Mouse (Mus musculus): Measurements from ENCODE around the gene Lsamp. TPM values are rescaled to one million over a fixed set of nuclear protein-coding genes. Genes with fewer than 3 reads are reported as not detected.

Gene Lsamp
- polyA plus RNA-seq, 1 experiment from 2014 or later: 2.1 TPM

GRCm38 (mm10) chr16:41871917-41872593, 1887.9 kb downstream of the Lsamp start:
- Histone ChIP-seq H3K4me1 (no peaks in the 10 kb centered on the region), H3K27me3 (ENCODE audit: low read depth, poor library complexity, severe bottlenecking) (no peaks in the 10 kb centered on the region), H3K9me3 (replicated peaks) (no peaks in the 10 kb centered on the region), H3K4me3 (no peak overlapping the region), H3K27ac (no peak overlapping the region), H3K36me3 (no peaks in the 10 kb centered on the region)
- WGBS: 92% methylated on average over 6 of the region's 6 CpGs
- no peak for DNase-seq (ENCODE audit: low spot score)

GRCm38 (mm10) chr16:41888546-41889165, 1904.5 kb downstream of the Lsamp start:
- Histone ChIP-seq H3K4me3 (no peak overlapping the region), H3K4me1 (no peaks in the 10 kb centered on the region), H3K9me3 (replicated peaks) (no peaks in the 10 kb centered on the region), H3K27ac (no peak overlapping the region), H3K36me3 (no peaks in the 10 kb centered on the region), H3K27me3 (ENCODE audit: low read depth, poor library complexity, severe bottlenecking) (no peaks in the 10 kb centered on the region)
- DNase-seq (ENCODE audit: low spot score): no peak
- 86% methylated on average over 16 of the region's 16 CpGs for whole genome bisulfite sequencing

GRCm38 (mm10) chr16:41900783-41901182, 1916.6 kb downstream of the Lsamp start:
- no peaks in the 10 kb centered on the region for H3K9me3 ChIP-seq (replicated peaks)
- H3K36me3 ChIP-seq: no peaks in the 10 kb centered on the region
- H3K27ac ChIP-seq: no peak overlapping the region
- no peaks in the 10 kb centered on the region; the same call in 1 of the 2 replicates for H3K4me1 ChIP-seq
- H3K27me3 ChIP-seq (ENCODE audit: low read depth, poor library complexity, severe bottlenecking): no peaks in the 10 kb centered on the region
- 71% methylated on average over 2 of the region's 2 CpGs for WGBS
- no peak for DNase-seq (ENCODE audit: low spot score)
- no peak overlapping the region for H3K4me3 ChIP-seq

GRCm38 (mm10) chr16:41903654-41904053, 1919.5 kb downstream of the Lsamp start:
- Histone ChIP-seq H3K4me1 (no peaks in the 10 kb centered on the region; the same call in 1 of the 2 replicates), H3K9me3 (replicated peaks) (no peaks in the 10 kb centered on the region), H3K27me3 (ENCODE audit: low read depth, poor library complexity, severe bottlenecking) (no peaks in the 10 kb centered on the region), H3K27ac (no peak overlapping the region), H3K36me3 (no peaks in the 10 kb centered on the region), H3K4me3 (no peak overlapping the region)
- 75% methylated on average over 3 of the region's 3 CpGs for WGBS
- no peak for DNase-seq (ENCODE audit: low spot score)

GRCm38 (mm10) chr16:41912584-41913193, 1928.5 kb downstream of the Lsamp start:
- Histone ChIP-seq H3K4me1 (peaks cover 13% of the 10 kb centered on the region), H3K36me3 (no peaks in the 10 kb centered on the region), H3K9me3 (replicated peaks) (no peaks in the 10 kb centered on the region), H3K27ac (no peak overlapping the region), H3K4me3 (no peak overlapping the region), H3K27me3 (ENCODE audit: low read depth, poor library complexity, severe bottlenecking) (no peaks in the 10 kb centered on the region)
- 82% methylated on average over 4 of the region's 4 CpGs for WGBS
- no peak for DNase-seq (ENCODE audit: low spot score)

- WGBS: 88% methylated on average over 4 of the region's 4 CpGs
- no peaks in the 10 kb centered on the region for H3K36me3 ChIP-seq
Measured at GRCm38 (mm10) chr16:41913346-41913745, 1929.2 kb downstream of the Lsamp start.

GRCm38 (mm10) chr16:41916342-41916741, 1932.2 kb downstream of the Lsamp start:
- no peak for DNase-seq (ENCODE audit: low spot score)
- 92% methylated on average over 3 of the region's 3 CpGs for WGBS
- Histone ChIP-seq H3K4me1 (peaks cover 14% of the 10 kb centered on the region), H3K9me3 (replicated peaks) (no peaks in the 10 kb centered on the region), H3K27me3 (ENCODE audit: low read depth, poor library complexity, severe bottlenecking) (no peaks in the 10 kb centered on the region), H3K36me3 (no peaks in the 10 kb centered on the region), H3K4me3 (no peak overlapping the region), H3K27ac (no peak overlapping the region)

More at GRCm38 (mm10) chr16:41913346-41913745, 1929.2 kb downstream of the Lsamp start:
- H3K27ac ChIP-seq: no peak overlapping the region
- H3K27me3 ChIP-seq (ENCODE audit: low read depth, poor library complexity, severe bottlenecking): no peaks in the 10 kb centered on the region
- DNase-seq (ENCODE audit: low spot score): no peak
- no peak overlapping the region for H3K4me3 ChIP-seq
- H3K9me3 ChIP-seq (replicated peaks): no peaks in the 10 kb centered on the region
- H3K4me1 ChIP-seq: peaks cover 14% of the 10 kb centered on the region

- 68% methylated on average over 6 of the region's 6 CpGs for WGBS
- H3K9me3 ChIP-seq (replicated peaks): no peaks in the 10 kb centered on the region
- no peaks in the 10 kb centered on the region for H3K27me3 ChIP-seq (ENCODE audit: low read depth, poor library complexity, severe bottlenecking)
- DNase-seq (ENCODE audit: low spot score): no peak
- peaks cover 14% of the 10 kb centered on the region for H3K4me1 ChIP-seq
- no peak overlapping the region for H3K27ac ChIP-seq
- no peak overlapping the region for H3K4me3 ChIP-seq
- no peaks in the 10 kb centered on the region for H3K36me3 ChIP-seq
Measured at GRCm38 (mm10) chr16:41917057-41917821, 1933.1 kb downstream of the Lsamp start.

GRCm38 (mm10) chr16:41929546-41929945, 1945.4 kb downstream of the Lsamp start:
- Histone ChIP-seq H3K4me3 (no peak overlapping the region), H3K36me3 (no peaks in the 10 kb centered on the region), H3K4me1 (no peaks in the 10 kb centered on the region), H3K27me3 (ENCODE audit: low read depth, poor library complexity, severe bottlenecking) (no peaks in the 10 kb centered on the region), H3K9me3 (replicated peaks) (no peaks in the 10 kb centered on the region), H3K27ac (no peak overlapping the region)
- 95% methylated on average over 4 of the region's 4 CpGs for WGBS
- DNase-seq (ENCODE audit: low spot score): no peak

GRCm38 (mm10) chr16:41935701-41936100, 1951.5 kb downstream of the Lsamp start:
- Histone ChIP-seq H3K27ac (no peak overlapping the region), H3K4me3 (no peak overlapping the region), H3K27me3 (ENCODE audit: low read depth, poor library complexity, severe bottlenecking) (no peaks in the 10 kb centered on the region), H3K4me1 (no peaks in the 10 kb centered on the region), H3K9me3 (replicated peaks) (no peaks in the 10 kb centered on the region), H3K36me3 (no peaks in the 10 kb centered on the region)
- WGBS: 84% methylated on average over 2 of the region's 2 CpGs
- DNase-seq (ENCODE audit: low spot score): no peak

- Histone ChIP-seq H3K9me3 (replicated peaks) (no peaks in the 10 kb centered on the region), H3K27ac (no peak overlapping the region), H3K36me3 (no peaks in the 10 kb centered on the region), H3K4me1 (no peaks in the 10 kb centered on the region), H3K27me3 (ENCODE audit: low read depth, poor library complexity, severe bottlenecking) (no peaks in the 10 kb centered on the region), H3K4me3 (no peak overlapping the region)
- no peak for DNase-seq (ENCODE audit: low spot score)
- WGBS: 79% methylated on average over 3 of the region's 3 CpGs
Measured at GRCm38 (mm10) chr16:41936908-41937595, 1952.9 kb downstream of the Lsamp start.

- no peak overlapping the region for H3K4me3 ChIP-seq
- H3K9me3 ChIP-seq (replicated peaks): no peaks in the 10 kb centered on the region
- H3K27me3 ChIP-seq (ENCODE audit: low read depth, poor library complexity, severe bottlenecking): no peaks in the 10 kb centered on the region
- 93% methylated on average over 1 of the region's 1 CpGs for WGBS
- H3K36me3 ChIP-seq: no peaks in the 10 kb centered on the region
- no peak for DNase-seq (ENCODE audit: low spot score)
- no peaks in the 10 kb centered on the region for H3K4me1 ChIP-seq
- H3K27ac ChIP-seq: no peak overlapping the region
Measured at GRCm38 (mm10) chr16:41937596-41937990, 1953.4 kb downstream of the Lsamp start.
